Mouse (Mus musculus) 3134 (cell line): ENCODE measurements around the gene Vps41.

Experiments
- DNase-seq: peaks from one replicate; pipeline ENCODE4 v3.0.0-alpha.2; 2011; ENCODE audit warnings: low spot score; ENCODE audit not compliant: insufficient read length; ENCODE audit errors: extremely low read depth

The Vps41 gene

DNA sequence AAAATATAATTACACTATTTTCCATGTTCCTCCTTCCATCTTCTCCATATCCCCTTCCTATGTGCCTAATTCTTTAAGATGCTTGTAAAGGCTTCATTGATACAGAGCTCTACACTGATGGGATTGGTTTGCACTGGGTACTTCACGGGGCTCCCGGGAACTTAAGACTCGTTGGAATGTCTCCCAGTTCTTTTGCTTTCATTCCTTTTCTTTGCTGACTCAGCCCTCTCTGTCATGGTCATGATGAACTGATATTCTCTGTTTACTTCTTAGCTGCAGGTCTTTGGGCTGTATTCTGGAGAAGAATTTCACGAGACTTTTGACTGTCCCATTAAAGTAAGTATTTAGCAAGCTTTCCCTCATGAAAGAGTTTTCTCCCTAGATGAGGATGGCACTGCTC, 74.2 kb downstream of the Vps41 start:
- no peak for DNase-seq

DNA sequence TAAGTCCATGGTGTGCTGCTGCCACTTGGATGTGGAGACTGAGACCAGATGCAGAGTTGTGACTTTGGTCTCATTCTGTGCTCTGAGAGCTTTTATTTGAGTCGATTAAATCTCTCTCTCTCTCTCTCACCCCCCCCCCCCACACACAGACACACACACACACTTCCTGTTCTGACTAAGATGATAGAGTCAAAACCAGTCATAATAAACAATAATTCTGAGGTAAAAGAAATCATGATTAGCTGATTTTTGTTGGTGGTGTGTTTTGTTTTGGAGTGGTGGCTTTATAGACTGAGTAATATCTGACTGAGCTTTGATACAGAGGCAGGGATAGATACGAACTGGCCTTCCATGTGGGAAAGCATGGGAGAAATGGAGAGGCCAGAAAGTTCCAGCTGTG, 74.6 kb downstream of the Vps41 start:
- DNase-seq = no peak

DNA sequence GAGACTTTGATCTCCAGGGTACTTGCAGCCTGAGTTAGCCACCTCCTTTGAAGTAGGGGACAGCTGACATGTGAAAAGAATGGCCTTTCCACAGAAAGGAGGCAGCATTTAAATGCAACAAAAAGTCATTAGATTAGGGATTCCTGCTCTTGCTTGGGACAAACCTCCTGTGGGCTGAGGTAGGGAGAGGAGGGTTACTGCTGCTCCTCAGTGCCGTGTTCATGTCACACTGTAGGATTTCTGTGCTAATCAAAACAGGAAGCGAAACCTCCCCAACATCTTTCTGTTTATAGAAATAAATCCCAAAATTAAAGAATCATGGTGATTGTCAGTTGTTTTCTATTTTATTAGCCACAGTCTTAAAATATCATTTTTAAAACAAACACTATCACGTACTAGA, 77.4 kb downstream of the Vps41 start:
- no peak for DNase-seq

DNA sequence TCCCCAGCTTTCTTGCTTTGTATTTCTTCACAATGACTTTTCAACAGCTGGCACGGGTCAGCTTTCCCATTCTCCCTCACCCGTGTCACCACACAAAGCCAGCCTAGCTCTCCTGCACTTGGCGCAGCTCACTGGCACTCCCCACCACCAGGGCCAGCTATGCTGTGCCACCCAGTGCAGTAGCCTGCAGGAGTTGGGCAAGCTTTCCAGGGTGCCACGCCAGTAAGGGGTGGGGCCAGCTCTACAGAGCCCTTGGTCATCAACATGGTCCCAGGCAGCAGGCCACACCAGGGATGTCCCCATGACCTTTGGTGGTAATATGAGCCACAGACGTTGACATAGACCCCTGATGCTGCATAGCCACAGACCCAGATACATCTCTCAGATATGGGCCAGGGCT, 80.5 kb downstream of the Vps41 start:
- DNase-seq = no peak

DNA sequence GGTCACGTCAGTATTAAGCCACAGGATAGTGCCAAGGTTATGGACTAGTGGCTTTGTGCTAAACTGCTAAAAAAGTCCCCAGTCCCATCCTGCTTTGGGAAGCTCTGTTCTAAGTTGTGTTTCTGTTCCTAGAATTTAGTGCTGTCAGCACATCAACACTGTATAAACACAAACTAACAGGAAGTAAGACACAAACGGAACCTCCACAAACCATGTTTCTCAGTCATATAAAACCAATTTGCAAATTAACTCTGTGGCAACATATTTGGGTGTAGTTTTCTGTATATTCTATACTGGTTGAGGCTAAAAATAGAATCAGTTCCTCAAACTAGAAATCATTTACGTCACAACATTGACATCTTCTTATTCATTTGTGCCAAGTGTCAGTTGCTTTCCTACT, 83.3 kb downstream of the Vps41 start:
- DNase-seq = no peak

DNA sequence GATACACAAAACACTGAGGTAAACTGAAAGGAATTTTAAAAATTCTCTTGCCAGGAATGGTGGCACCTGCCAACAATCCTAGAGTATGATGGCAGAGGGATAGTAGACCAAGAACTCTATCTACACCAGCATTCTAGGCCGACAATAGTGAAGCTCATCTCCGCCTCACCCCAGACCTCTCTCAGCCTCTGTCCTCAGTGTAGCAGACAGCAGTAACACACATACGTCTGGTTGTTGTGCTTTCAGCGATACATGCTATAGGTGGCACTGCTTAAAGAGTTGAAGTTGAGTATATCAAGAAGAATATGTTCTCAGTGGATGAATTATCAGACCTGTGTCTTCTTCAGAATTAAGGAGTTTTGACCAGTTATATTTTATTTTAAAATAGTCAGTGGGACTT, 92.4 kb downstream of the Vps41 start:
- no peak for DNase-seq

DNA sequence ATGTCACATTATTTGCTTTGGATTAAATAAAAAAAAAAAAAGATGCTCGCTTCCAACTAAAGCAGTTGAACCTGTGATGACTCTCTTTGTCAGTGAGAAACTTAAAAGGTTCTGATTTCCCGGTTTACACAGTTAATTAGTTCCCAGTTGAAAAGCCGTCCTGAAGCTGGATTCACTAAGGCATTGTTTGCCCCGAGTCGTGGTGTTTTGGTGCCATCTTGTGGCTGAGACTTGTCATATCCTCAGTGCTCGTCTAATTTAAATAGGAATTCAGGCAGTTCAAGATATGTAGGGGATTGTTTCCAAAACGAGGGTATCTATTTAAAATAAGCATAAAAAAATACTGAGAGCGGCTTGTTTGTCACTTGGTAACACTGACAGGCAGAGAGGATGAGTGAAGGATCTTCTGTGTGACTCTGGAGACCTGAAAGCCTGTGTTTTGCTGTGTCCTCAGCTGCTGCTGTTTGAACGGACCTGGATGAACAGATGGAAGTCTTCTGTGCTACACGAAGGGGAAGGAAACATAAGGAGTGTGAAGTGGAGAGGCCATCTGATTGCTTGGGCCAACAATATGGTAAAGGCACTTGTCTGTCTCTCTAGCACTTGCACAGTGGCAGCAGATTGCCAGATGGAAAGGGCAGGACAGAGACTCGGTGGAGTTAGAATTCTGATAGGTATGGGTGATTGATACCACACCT, 93.0 kb downstream of the Vps41 start:
- DNase-seq = no peak

DNA sequence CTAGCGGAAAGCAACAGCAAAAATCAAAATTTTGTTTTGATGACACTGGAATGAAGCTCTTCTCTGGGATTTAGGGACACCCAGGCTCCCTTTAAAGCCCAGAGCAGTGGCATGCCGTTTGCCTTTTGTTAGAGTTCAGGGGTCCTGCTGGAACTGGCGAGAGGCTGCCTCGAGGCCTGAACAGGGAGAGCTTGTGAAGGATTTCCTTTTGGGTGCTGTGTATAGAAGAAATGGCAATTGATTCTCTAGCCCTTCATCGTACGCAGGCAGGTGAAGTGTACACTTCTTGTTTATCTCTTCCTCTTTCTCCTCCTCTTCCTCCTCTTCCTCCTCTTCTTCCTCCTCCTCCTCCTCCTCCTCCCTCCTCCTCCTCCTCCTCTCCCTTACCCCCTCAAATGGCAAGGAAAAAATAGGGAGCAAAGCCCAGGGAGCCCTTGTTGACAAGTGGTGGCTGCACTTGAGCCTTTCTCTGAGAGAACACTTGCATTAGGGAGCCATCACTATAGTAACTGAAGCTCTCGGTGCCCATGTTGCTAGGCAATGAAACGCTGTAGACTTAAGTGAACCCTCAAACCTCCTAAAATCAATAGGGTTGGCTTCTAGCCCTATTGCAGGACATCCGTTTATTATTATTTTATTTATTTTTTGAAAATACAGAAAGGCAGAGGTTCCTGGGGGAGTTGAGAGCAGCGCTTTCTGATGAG, 107.5 kb downstream of the Vps41 start:
- DNase-seq = no peak

DNA sequence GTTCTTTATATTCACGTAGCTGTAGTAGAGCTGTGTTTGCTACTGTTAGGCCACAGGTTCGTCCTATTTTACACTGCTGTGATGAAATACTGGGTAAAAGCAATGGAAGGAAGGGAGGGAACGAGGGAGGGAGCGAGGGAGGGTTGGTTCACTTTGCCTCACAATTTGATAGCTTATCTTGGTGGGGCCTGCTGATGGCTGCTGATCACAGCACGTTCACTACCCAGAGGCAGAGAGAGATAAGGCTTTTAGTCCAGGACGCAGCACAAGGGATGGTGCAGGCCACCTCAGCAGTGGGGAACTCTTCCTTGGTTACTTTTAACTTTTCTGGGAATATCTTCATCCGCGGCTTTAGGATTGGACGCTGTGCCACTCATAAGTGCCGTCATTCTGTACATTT, 109.9 kb downstream of the Vps41 start:
- no peak for DNase-seq

DNA sequence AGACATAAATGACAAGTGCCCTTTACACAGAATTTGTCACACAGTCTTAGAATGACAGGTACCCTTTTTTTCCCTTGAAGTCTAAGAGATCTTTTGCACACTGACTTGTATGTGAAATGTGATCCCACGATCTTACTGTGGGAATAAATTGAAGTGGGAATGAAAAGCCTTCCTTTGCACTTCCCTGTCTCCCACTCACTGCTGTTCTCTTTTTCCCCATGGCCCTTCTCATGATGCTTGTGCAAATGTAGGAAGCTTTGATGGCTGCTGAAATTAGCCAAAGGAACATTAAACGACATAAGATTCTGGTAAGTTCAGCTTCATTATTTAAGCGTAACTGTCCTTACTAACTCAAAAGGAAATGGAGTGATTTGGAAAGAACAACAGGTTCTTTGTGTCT, 113.4 kb downstream of the Vps41 start:
- DNase-seq = no peak

DNA sequence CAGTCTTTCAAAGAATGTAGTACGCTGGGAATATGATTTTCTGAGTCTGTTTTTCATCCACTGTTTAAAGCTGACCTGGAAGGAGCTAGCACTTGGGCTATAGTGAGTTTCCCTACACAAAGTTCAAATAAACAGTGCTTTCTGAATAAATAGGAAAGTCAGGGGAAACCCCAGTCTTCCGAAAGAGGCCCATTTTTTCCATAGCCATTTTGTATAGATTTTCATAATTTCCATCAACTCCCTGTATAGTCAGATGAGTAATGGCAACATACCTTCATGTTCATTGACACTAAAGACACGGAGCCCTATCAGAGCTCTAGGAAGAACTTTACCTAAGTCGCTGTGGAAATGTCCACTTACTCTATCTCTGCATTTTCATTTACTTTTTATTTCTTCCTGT, 122.1 kb downstream of the Vps41 start:
- DNase-seq = no peak

DNA sequence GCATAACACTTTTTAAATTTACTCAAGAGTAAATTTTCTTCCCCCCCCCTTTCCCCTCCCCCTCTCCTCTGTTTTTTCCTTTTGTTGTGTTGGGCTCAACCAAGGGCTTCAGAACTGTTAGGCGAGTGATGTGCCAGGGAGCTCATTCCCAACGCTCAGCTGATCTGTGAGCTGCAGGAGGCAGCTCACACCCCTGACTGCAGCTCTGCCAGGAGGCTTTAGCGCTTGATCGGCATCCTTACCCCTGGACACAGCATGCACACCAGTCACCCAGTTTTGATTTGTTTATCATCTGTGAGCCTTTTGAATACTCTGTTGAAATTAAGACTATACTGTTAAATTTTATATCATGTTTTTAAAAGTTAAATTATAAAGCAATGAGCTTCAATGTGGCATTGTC, 123.3 kb downstream of the Vps41 start:
- no peak for DNase-seq

DNA sequence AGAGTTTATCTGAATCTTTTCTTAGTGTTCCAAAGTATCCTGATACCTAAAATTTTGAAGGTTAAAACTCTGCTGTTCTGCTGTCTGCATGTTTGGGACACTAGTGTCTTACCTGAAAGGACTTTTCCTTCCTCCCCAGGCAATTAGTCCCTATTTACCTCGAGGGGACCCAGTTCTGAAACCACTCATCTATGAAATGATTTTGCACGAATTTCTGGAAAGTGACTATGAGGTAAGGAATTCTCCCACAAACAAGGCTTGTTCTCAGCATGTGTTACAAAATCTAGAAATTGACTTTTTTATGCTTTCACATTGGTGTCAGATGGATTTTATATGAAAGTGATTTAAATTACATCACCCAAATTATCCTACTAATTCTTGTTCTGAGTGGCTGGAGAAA, 123.9 kb downstream of the Vps41 start:
- DNase-seq = no peak

DNA sequence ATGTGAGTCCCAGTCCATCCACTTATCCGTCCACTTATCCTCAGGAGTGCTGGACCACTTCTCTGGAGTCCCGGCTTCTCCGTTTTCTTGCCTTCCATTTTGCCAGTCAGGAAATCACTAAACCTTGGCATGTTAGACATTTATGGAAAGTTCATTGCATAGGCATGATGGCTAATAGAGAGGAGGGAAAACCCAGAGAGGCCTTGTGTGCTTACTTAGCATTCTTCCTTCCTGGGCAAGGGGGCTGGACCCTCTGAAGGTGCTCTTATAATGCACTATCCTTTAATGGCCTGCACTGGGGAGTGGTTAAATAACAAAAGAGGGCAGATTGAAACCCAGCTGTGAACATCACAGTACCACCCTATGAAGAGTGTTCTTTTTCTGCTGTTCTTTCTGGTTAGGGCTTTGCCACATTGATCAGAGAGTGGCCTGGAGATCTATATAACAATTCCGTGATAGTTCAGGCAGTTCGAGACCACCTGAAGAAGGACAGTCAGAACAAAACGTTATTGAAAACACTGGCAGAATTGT, 124.7 kb downstream of the Vps41 start:
- DNase-seq = no peak

DNA sequence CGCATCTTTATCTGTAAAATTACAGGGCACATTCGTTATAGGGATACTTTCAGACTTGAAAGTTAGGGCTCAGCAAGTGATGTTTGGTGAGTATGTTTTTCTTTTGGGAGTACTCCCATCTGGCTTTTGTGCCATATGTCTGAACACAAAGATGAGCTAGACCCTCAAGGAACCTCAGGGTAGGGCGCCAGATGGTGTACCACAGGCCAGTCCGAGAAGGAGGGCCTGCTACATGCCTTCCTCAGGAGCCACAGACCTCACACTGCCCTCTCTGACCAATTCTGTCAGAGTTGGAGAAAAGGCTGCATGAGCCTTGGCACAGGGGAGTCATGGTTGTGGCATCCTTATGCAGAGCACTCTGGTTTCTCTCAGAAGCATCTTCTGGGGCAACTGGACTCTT, 125.5 kb downstream of the Vps41 start:
- no peak for DNase-seq

DNA sequence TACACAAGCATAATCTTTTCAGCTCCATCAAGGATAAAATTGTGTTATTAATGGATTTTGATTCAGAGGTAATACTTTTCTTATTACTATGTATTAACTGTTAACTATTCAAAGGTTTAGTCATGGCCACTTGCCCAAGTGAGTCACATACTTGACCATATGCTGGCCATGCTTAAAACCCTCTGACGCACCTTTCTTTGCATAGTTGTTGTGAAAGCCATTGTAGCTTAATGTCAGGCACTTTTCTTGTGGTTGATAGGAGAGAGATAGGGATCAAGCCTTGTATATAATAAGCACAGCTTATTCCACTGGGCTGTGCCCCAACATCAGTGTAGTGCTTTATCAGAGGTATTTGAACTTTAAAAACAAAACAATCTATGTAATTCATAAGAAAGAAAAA, 126.5 kb downstream of the Vps41 start:
- DNase-seq = no peak

DNA sequence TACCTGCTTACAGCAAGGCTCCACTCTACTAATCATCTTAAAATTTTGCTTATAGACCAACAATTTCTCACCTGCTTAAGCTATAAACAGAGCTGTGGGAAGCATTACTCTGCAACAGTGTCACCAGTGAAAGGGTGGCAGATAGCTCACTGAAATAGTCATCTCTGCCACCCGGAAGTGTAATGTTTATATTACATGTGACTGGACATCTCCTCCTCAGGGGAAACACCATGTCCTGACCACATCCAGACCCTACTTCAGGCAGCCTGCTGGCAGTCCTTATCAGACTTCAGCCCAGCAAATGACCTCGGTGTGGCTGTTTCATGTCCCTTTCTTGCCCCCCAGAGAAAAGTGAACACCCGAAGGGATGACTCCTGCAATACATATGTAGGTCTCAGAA, 130.3 kb downstream of the Vps41 start:
- no peak for DNase-seq

DNA sequence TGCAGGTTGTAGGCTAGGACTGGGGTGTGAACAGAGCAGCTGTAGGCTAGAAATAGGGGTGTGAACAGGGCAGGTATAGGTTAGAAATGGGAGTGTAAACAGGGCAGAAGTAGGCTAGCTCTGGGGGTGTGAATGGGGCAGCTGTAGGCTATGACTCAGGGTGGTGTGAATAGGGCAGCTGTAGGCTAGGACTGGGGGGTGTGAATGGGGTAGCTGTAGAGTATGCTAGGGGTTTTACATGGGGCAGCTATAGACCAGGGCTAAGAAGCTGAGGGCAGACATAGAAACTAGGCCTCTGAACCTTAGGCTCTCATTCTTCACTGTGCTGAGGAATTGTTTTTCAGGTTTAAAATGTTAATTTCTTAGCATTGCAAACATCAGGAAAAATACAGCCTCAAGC, 132.5 kb downstream of the Vps41 start:
- DNase-seq = no peak

DNA sequence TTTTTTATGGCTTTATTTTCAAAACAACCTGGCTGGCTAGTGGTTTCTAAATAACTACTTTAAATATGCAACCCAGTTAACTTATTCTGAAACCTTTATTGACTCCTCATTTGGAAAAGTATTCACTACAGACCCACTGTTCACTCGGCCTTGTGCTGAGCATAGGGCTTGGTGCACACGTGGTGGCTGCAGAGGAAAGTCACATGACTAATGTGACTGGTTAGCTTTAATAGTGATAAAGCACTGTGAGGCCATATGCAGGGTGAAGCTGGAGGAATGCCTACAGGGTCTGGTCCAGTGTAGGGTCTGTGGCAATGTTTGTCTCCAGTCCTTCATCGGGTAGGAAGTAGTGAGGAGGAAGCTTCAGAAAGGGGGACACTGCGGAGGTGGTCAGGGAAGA, 134.1 kb downstream of the Vps41 start:
- DNase-seq = no peak

DNA sequence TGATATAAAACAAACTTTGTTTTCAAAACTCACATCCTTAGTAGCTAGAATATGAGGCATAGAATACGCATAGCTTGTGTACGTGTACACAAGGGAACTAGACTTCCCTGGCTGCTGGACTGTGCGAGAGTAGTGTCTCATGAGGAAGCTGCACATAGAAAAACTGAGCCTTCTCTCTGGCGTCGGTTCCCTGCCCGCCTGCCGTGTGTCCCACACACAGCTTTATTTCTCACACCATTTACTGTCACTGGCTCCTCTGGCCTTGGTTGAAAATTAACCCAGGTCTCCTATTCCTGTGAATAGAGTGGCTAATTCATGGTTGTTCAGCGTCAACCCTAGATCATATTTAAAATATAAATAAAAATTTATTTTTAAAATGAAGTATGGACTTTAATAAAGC, 135.6 kb downstream of the Vps41 start:
- no peak for DNase-seq

DNA sequence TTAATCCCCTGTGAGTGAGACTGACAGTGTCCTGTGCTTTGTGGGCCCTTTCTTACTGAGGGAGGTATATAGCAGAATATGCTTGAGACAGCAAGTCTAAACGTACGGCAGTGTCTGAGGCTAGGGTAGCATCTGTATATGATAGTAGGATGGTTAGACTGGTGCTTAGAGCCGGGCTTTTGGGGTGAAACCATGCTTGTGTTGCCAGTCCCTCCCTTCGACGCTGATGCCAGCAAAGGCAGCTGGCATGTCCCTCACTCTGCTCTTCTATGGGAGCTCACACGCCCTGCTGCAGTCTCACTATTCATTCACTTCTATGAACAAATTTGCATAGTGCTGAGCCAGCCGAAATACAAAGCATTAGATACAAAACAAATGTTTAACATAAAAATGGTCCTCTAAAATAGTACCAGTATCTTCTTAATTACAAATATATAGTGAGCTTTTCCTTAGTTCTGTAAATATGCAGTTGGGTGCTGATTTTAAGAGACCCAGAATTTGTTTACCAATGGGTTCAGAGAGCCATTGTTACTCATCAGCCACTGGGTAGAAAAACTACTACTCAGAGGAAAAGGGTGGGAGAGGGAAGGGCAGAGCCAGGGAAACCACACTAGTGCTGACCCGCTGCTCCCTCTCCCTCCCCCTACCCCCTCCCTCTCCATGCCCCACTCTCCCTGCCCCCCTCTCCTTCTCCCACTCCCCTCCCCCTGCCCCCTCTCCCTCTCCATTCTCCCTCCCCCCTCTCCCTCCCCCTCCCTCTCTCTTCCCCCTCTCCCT, 139.1 kb downstream of the Vps41 start:
- no peak for DNase-seq

DNA sequence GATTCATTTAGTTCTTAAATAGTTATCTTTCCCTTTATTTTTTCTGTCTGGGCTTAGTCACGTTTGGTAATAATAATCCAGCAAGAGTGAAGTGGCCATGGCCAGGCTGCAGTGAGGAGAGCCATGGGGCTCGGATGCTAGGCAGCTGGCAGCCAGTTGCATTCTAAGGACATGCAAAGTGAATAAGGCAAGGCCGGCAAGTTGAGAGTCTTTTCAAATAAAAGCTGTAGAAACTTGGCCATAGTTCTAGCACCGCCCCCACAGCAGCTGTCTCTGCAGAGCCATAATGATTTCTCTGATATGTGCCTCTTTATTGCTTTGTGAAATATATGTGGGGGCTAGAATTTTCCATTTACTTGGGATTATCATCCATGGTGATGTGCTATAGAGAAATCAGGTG, 141.1 kb downstream of the Vps41 start:
- DNase-seq = no peak
